Mouse (Mus musculus): ENCODE results near the gene Mapk1. TPM values are rescaled to one million over a fixed set of nuclear protein-coding genes. Genes with fewer than 3 reads are reported as not detected.
"Not testable (repeated sequence)": the region's sequence is repeated elsewhere in the genome, so short reads cannot be mapped to it uniquely, and the experiment has no call there.

Mapk1 gene
- polyA plus RNA-seq, 1 experiment from 2014 or later = 177 TPM

- Histone ChIP-seq H3K9ac (replicated peaks; ENCODE audit: low read depth, low read length) (peak overlapping the region; percentile 89; the same call in 1 of the 2 replicates), H3K36me3 (ENCODE audit: control insufficient read depth, insufficient read depth, low read length) (no peaks in the 10 kb centered on the region), H3K9me3 (ENCODE audit: control insufficient read depth, low read depth, low read length) (no peaks in the 10 kb centered on the region), H3K4me2 (replicated peaks; ENCODE audit: low read depth, low read length) (peak overlapping the region; percentile 61), H3K27me3 (ENCODE audit: control insufficient read depth, insufficient read depth, low read length) (no peaks in the 10 kb centered on the region), H3K4me3 (ENCODE audit: low read depth, low read length) (peak overlapping the region; percentile 99), H3K27ac (ENCODE audit: low read length) (peak overlapping the region; percentile 91; the same call in 1 of the 2 replicates), H3K4me1 (ENCODE audit: control insufficient read depth, insufficient read depth, low read length) (peaks cover 9% of the 10 kb centered on the region; the same call in 1 of the 2 replicates)
- WGBS = 47% methylated on average over 2 of the region's 2 CpGs
- 0 out of 2 replicates have a peak, but pooled peaks have one; percentile 5 for ATAC-seq (ENCODE audit: insufficient number of reproducible peaks, insufficient read depth, low FRiP score, low read depth)
Observed at GRCm38 (mm10) chr16:16982636-16983035, 546 bp upstream of the Mapk1 start.

GRCm38 (mm10) chr16:16983534-16984422 is 596 bp downstream of the Mapk1 start:
- Histone ChIP-seq H3K4me1 (ENCODE audit: control insufficient read depth, insufficient read depth, low read length) (peaks cover 9% of the 10 kb centered on the region; the same call in 1 of the 2 replicates), H3K36me3 (ENCODE audit: control insufficient read depth, insufficient read depth, low read length) (no peaks in the 10 kb centered on the region), H3K4me3 (ENCODE audit: low read depth, low read length) (peak overlapping the region; percentile 99), H3K9ac (replicated peaks; ENCODE audit: low read depth, low read length) (peak overlapping the region; percentile 89), H3K27me3 (ENCODE audit: control insufficient read depth, insufficient read depth, low read length) (no peaks in the 10 kb centered on the region), H3K4me2 (replicated peaks; ENCODE audit: low read depth, low read length) (peak overlapping the region; percentile 77), H3K27ac (ENCODE audit: low read length) (peak overlapping the region; percentile 91), H3K9me3 (ENCODE audit: control insufficient read depth, low read depth, low read length) (no peaks in the 10 kb centered on the region)
- WGBS = under 1% methylated on average over 73 of the region's 75 CpGs
- peak; percentile 56 for ATAC-seq (ENCODE audit: insufficient number of reproducible peaks, insufficient read depth, low FRiP score, low read depth)

- H3K4me1 ChIP-seq (ENCODE audit: control insufficient read depth, insufficient read depth, low read length) = peaks cover 9% of the 10 kb centered on the region; the same call in 1 of the 2 replicates
- no peak for ATAC-seq (ENCODE audit: insufficient number of reproducible peaks, insufficient read depth, low FRiP score, low read depth)
- H3K27me3 ChIP-seq (ENCODE audit: control insufficient read depth, insufficient read depth, low read length) = no peaks in the 10 kb centered on the region
- peak overlapping the region; percentile 99 for H3K4me3 ChIP-seq (ENCODE audit: low read depth, low read length)
- peak overlapping the region; percentile 77 for H3K4me2 ChIP-seq (replicated peaks; ENCODE audit: low read depth, low read length)
- H3K27ac ChIP-seq (ENCODE audit: low read length) = no peak overlapping the region
- WGBS = 10% methylated on average over 9 of the region's 9 CpGs
- H3K9me3 ChIP-seq (ENCODE audit: control insufficient read depth, low read depth, low read length) = no peaks in the 10 kb centered on the region
- no peaks in the 10 kb centered on the region; the same call in 1 of the 2 replicates for H3K36me3 ChIP-seq (ENCODE audit: control insufficient read depth, insufficient read depth, low read length)
- H3K9ac ChIP-seq (replicated peaks; ENCODE audit: low read depth, low read length) = peak overlapping the region; percentile 89
Observed at GRCm38 (mm10) chr16:16984423-16984941, 1.3 kb downstream of the Mapk1 start.

GRCm38 (mm10) chr16:16987248-16987647 is 4.1 kb downstream of the Mapk1 start:
- peaks cover 2% of the 10 kb centered on the region; the same call in 1 of the 2 replicates for H3K36me3 ChIP-seq (ENCODE audit: control insufficient read depth, insufficient read depth, low read length)
- no peaks in the 10 kb centered on the region for H3K9me3 ChIP-seq (ENCODE audit: control insufficient read depth, low read depth, low read length)
- H3K4me1 ChIP-seq (ENCODE audit: control insufficient read depth, insufficient read depth, low read length) = peaks cover 9% of the 10 kb centered on the region; the same call in 1 of the 2 replicates
- H3K27ac ChIP-seq (ENCODE audit: low read length) = no peak overlapping the region
- no peak for ATAC-seq (ENCODE audit: insufficient number of reproducible peaks, insufficient read depth, low FRiP score, low read depth)
- no peak overlapping the region for H3K9ac ChIP-seq (replicated peaks; ENCODE audit: low read depth, low read length)
- H3K27me3 ChIP-seq (ENCODE audit: control insufficient read depth, insufficient read depth, low read length) = no peaks in the 10 kb centered on the region
- no peak overlapping the region for H3K4me3 ChIP-seq (ENCODE audit: low read depth, low read length)
- 77% methylated on average over 2 of the region's 2 CpGs for WGBS
- no peak overlapping the region for H3K4me2 ChIP-seq (replicated peaks; ENCODE audit: low read depth, low read length)

- no peak overlapping the region for H3K9ac ChIP-seq (replicated peaks; ENCODE audit: low read depth, low read length)
- H3K27ac ChIP-seq (ENCODE audit: low read length) = no peak overlapping the region
- H3K4me2 ChIP-seq (replicated peaks; ENCODE audit: low read depth, low read length) = no peak overlapping the region
- H3K9me3 ChIP-seq (ENCODE audit: control insufficient read depth, low read depth, low read length) = no peaks in the 10 kb centered on the region
- WGBS = 90% methylated on average over 5 of the region's 5 CpGs
- H3K27me3 ChIP-seq (ENCODE audit: control insufficient read depth, insufficient read depth, low read length) = no peaks in the 10 kb centered on the region
- ATAC-seq (ENCODE audit: insufficient number of reproducible peaks, insufficient read depth, low FRiP score, low read depth) = no peak
- H3K4me3 ChIP-seq (ENCODE audit: low read depth, low read length) = no peak overlapping the region
- H3K4me1 ChIP-seq (ENCODE audit: control insufficient read depth, insufficient read depth, low read length) = peaks cover 9% of the 10 kb centered on the region; the same call in 1 of the 2 replicates
- H3K36me3 ChIP-seq (ENCODE audit: control insufficient read depth, insufficient read depth, low read length) = peaks cover 5% of the 10 kb centered on the region; the same call in 1 of the 2 replicates
Observed at GRCm38 (mm10) chr16:16988842-16989241, 5.7 kb downstream of the Mapk1 start.

GRCm38 (mm10) chr16:16990021-16990420 is 6.8 kb downstream of the Mapk1 start:
- ATAC-seq (ENCODE audit: insufficient number of reproducible peaks, insufficient read depth, low FRiP score, low read depth) = no peak
- 74% methylated on average over 4 of the region's 4 CpGs for WGBS

DNA sequence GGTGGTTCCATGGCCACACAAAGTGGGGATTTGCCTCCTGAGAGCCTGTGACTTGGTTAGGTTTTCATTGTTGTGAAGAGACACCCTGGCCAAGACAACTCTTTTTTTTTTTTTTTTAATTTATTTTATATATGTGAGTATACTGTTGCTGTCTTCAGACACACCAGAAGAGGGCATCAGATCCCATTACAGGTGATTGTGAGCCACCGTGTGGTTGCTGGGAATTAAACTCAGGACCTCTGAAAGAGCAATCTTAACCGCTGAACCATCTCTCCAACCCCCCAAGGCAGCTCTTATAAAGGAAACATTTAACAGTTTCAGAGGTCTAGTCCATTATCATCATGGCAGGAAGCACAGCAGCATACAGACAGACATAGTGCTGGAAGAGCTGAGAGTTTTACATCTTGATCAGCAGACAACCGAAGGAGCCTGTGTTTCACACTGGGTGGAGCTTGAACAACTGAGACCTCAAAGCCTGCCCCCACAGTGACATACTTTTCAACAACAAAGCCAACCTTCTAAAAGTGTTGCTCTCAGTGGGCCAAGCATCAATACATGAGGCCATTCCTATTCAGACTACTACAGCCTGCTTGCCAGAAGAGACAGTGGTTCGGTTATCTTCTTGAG is 11.4 kb downstream of the Mapk1 start:
- Histone ChIP-seq H3K9ac (replicated peaks; ENCODE audit: low read depth, low read length) (no peak overlapping the region), H3K9me3 (ENCODE audit: control insufficient read depth, low read depth, low read length) (no peaks in the 10 kb centered on the region), H3K4me1 (ENCODE audit: control insufficient read depth, insufficient read depth, low read length) (no peaks in the 10 kb centered on the region; the same call in 1 of the 2 replicates), H3K36me3 (ENCODE audit: control insufficient read depth, insufficient read depth, low read length) (peaks cover 5% of the 10 kb centered on the region; the same call in 1 of the 2 replicates), H3K4me2 (replicated peaks; ENCODE audit: low read depth, low read length) (no peak overlapping the region), H3K27ac (ENCODE audit: low read length) (no peak overlapping the region), H3K4me3 (ENCODE audit: low read depth, low read length) (no peak overlapping the region), H3K27me3 (ENCODE audit: control insufficient read depth, insufficient read depth, low read length) (no peaks in the 10 kb centered on the region)
- WGBS = 85% methylated on average over 4 of the region's 4 CpGs
- no peak for ATAC-seq (ENCODE audit: insufficient number of reproducible peaks, insufficient read depth, low FRiP score, low read depth)

More at GRCm38 (mm10) chr16:16990021-16990420, 6.8 kb downstream of the Mapk1 start:
- H3K27me3 ChIP-seq (ENCODE audit: control insufficient read depth, insufficient read depth, low read length) = no peaks in the 10 kb centered on the region
- no peak overlapping the region for H3K4me3 ChIP-seq (ENCODE audit: low read depth, low read length)
- H3K4me1 ChIP-seq (ENCODE audit: control insufficient read depth, insufficient read depth, low read length) = peaks cover 9% of the 10 kb centered on the region; the same call in 1 of the 2 replicates
- no peak overlapping the region for H3K9ac ChIP-seq (replicated peaks; ENCODE audit: low read depth, low read length)
- H3K4me2 ChIP-seq (replicated peaks; ENCODE audit: low read depth, low read length) = no peak overlapping the region
- peaks cover 5% of the 10 kb centered on the region; the same call in 1 of the 2 replicates for H3K36me3 ChIP-seq (ENCODE audit: control insufficient read depth, insufficient read depth, low read length)
- no peaks in the 10 kb centered on the region for H3K9me3 ChIP-seq (ENCODE audit: control insufficient read depth, low read depth, low read length)
- no peak overlapping the region for H3K27ac ChIP-seq (ENCODE audit: low read length)

GRCm38 (mm10) chr16:16996121-16996729 is 13.0 kb downstream of the Mapk1 start:
- H3K9ac ChIP-seq (replicated peaks; ENCODE audit: low read depth, low read length); H3K4me3 ChIP-seq (ENCODE audit: low read depth, low read length); H3K27ac ChIP-seq (ENCODE audit: low read length); ATAC-seq (ENCODE audit: insufficient number of reproducible peaks, insufficient read depth, low FRiP score, low read depth); H3K9me3 ChIP-seq (ENCODE audit: control insufficient read depth, low read depth, low read length); H3K27me3 ChIP-seq (ENCODE audit: control insufficient read depth, insufficient read depth, low read length); H3K36me3 ChIP-seq (ENCODE audit: control insufficient read depth, insufficient read depth, low read length); H3K4me2 ChIP-seq (replicated peaks; ENCODE audit: low read depth, low read length); H3K4me1 ChIP-seq (ENCODE audit: control insufficient read depth, insufficient read depth, low read length): not testable (repeated sequence)
- WGBS = 88% methylated on average over 10 of the region's 10 CpGs
